Mouse (Mus musculus) Patski (cell line): ENCODE measurements around the gene P4ha1. TPM values are rescaled to one million over a fixed set of nuclear protein-coding genes. Genes with fewer than 3 reads are reported as not detected.
A peak's percentile ranks its signal among the peaks of the same experiment; 100 is the strongest.
"Not testable (repeated sequence)": the region's sequence is repeated elsewhere in the genome, so short reads cannot be mapped to it uniquely, and the experiment has no call there.

Source experiments
- ATAC-seq: fragments of 100-300 bp; one replicate; pipeline ENCODE4 v1.8.0; 2021
- CTCF ChIA-PET: fragments of 350-600 bp; sonication (Branson Sonifier 250); formaldehyde crosslinking; loops from one replicate; lab custom pipeline; 2022; ENCODE audit warnings: inconsistent platforms; lab: Charles Lee
- POLR2A ChIA-PET: fragments of 350-600 bp; sonication (Branson Sonifier 250); formaldehyde crosslinking; loops from one replicate; lab custom pipeline; 2022; ENCODE audit warnings: antibody characterized with exemption, inconsistent platforms; lab: Charles Lee
- DNase-seq: peaks from one replicate; pipeline ENCODE4 v3.0.0-alpha.2; 2011; ENCODE audit warnings: low read depth, low spot score
- H3K27me3 ChIP-seq: fragments of 371-371 bp; one replicate; pipeline ENCODE4 v1.5.1; 2021
- CTCF ChIP-seq: fragments of 100-300 bp; IDR thresholded peaks from one replicate; pipeline ENCODE4 v1.5.1; 2021
- in situ Hi-C: fragments of 300-500 bp; cut with MboI; formaldehyde crosslinking; loops from 3 replicates; pipeline ENCODE4 v1.11.1; 2018; ENCODE audit warnings: low pct_unique_long_range_greater_than_20kb, mixed read lengths
- polyA plus RNA-seq: library from polyadenylated mRNA; unstranded; gene quantifications from one replicate; pipeline ENCODE4 v1.2.3, GENCODE M21; 2021

P4ha1 gene
- polyA plus RNA-seq, 1 experiment from 2014 or later, result 174 TPM

DNA sequence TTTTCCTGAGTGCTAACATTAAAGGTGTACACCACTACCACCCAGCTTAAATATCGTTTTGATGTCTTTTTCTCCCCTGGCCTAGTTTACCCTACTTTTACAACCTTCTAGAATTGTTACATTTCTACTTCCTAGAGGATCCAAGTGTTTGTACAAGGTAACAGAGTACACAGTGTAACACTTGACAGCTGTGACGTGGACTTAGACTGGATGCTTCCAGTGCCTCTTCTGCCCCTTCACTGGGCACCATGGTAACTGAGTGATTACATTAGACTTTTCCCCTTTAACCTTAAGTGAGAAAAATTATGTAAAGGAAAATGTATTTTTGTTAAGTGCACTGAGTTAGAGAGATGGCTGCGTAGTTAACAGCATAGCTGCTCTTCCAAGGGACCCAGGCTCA, 41.5 kb downstream of the P4ha1 start:
- ChIA-PET POLR2A (interaction anchor here (0.6 kb wide), 1 partner anchor 1109 kb away, joined by 4 read pairs; the partner anchor contains the start of gene Gcc2), CTCF (no interaction called here)
- DNase-seq (no peak), ATAC-seq (no peak)
- H3K27me3 ChIP-seq, result no peaks in the 10 kb centered on the region
- in situ Hi-C loops, result no loop called here
- no peak for TF ChIP-seq CTCF

DNA sequence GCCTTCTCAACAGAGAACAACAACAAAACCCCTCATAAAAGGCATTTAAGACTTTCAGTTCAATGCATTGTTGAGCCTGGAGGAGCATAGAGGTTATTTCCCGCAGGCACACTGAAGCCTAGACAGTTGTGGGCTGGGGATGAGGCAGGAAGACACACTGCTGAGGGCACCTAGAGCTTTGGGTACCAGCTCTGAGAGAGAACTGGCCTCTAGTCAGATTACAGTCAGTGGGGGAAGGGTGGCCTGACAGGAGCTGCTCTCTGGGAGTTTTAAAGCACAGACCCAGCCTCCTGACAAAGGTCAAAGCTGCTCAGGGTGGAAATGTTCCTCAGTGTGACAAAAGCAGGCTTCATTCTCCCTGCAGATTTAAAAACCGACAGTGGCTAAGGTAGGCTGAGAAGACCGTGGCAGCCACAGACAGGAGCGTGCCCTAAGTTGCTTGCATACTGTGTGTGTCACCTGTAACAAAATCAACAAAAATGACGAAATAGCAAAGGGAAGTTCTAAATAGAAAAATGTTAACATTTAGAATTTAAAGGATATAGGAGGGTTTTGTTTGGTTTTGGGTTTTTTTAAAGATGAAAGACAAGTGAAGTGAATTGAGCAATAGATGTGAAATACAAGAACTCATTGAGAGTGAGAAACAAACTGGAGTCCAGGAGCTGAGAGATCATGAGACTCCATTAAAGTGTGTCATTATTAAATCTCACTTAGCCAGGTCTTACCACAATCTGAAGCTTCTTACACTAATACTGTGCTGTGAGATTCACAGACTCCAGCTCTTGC, 42.9 kb downstream of the P4ha1 start:
- TF ChIP-seq CTCF, result no peak
- in situ Hi-C loops, result no loop called here
- POLR2A ChIA-PET, result interaction anchor here (1.0 kb wide), 1 partner anchor 40 kb away, joined by 3 read pairs; no protein-coding TSS in a partner anchor
- DNase-seq (no peak), ATAC-seq (no peak)
- CTCF ChIA-PET, result no interaction called here
- no peaks in the 10 kb centered on the region for H3K27me3 ChIP-seq

DNA sequence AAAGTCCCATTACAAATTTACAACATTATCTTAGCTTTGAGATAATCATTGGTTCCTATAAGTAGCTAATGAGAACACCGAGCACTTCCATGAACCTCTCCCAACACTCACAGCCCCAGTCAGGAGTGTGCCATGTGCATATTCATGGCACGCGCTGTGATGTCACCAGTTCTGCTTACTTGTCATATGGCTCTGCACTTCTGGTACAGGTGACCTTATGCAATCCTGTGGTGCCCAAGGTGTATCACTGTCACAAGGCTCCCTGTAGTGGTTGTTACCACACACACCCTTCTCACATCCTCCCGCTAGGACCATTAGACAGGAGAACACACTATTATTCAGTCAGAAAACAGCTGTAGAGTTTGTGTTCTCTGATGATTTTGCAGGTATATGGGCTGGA, 43.6 kb downstream of the P4ha1 start:
- no peak for ATAC-seq
- no peak for TF ChIP-seq CTCF
- no peaks in the 10 kb centered on the region for H3K27me3 ChIP-seq
- ChIA-PET CTCF (interaction anchor here (1.0 kb wide), 1 partner anchor 10 kb away, joined by 3 read pairs; no protein-coding TSS in a partner anchor), POLR2A (interaction anchor here (1.0 kb wide), 1 partner anchor 41 kb away, joined by 3 read pairs; no protein-coding TSS in a partner anchor)
- no peak for DNase-seq
- in situ Hi-C loops, result no loop called here

DNA sequence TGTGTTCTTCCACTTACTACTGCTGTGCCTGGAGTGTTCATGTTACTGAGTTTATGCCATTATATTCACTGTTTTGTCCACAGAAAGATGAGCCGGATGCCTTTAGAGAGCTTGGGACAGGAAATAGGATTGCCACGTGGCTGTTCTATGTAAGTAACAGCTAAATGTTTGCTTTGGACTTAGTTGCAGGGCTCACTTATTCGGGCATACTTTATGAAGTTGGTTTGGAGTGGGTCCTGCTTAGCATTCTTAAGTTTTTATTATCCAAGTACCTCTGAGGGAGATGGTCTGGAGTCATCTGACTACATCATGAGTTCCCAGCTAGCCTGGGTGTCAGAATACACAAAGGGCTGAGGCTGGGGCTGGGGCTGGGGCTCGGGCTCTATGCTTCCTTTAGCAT, 44.1 kb downstream of the P4ha1 start:
- CTCF ChIA-PET, result interaction anchor here (1.0 to 1.1 kb wide), 2 partner anchors 9 to 12 kb away, joined by 3 to 4 read pairs; no protein-coding TSS in a partner anchor
- TF ChIP-seq CTCF, result no peak
- POLR2A ChIA-PET, result no interaction called here
- no peak for DNase-seq
- ATAC-seq, result no peak
- in situ Hi-C loops, result no loop called here
- H3K27me3 ChIP-seq, result no peaks in the 10 kb centered on the region

DNA sequence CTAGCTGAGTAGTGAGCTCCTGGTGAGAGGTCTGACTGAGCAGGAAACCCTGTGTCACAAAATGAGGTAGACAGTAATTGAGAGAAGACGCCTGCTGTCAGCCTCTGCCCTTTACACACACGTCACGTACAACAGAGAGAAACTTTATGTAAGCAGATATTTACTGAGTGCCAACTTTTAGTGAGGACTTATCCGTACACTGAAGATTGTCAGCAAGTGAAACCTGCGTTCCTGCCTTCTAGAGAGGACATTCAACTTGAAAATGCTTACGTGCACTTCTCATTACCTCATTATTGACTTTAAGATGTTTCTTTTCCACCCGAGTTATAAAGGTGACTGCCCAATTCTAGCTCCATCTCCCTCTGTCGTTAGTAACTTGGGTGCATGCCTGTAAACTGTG, 45.6 kb downstream of the P4ha1 start:
- ChIA-PET CTCF (interaction anchor here (1.5 kb wide), 1 partner anchor 19 kb away, joined by 3 read pairs; no protein-coding TSS in a partner anchor), POLR2A (interaction anchor here (0.9 kb wide), 1 partner anchor 11 kb away, joined by 3 read pairs; no protein-coding TSS in a partner anchor)
- in situ Hi-C loops, result no loop called here
- no peaks in the 10 kb centered on the region for H3K27me3 ChIP-seq
- DNase-seq (no peak), ATAC-seq (no peak)
- TF ChIP-seq CTCF, result no peak

DNA sequence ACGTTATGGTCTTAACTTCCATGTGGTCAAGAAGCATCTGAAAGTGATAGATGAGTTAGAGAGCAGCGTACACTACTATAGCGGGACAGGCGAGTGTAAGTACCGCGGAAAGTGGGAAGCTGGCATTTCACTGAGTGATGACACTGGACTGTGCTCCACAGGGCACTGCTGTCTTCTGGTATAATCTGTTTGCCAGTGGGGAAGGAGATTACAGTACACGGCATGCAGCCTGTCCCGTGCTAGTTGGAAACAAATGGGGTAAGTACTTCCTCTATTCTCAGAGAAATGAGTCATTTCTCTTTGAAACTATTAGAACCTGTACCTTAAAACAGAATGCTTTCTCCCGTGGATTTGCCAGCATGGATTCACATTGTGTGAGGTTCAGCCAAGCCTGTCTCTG, 46.3 kb downstream of the P4ha1 start:
- DNase-seq (no peak), ATAC-seq (no peak)
- no peak for TF ChIP-seq CTCF
- no peaks in the 10 kb centered on the region for H3K27me3 ChIP-seq
- in situ Hi-C loops, result no loop called here
- ChIA-PET CTCF (interaction anchor here (1.5 kb wide), 1 partner anchor 18 kb away, joined by 3 read pairs; no protein-coding TSS in a partner anchor), POLR2A (interaction anchor here (0.9 kb wide), 1 partner anchor 10 kb away, joined by 3 read pairs; no protein-coding TSS in a partner anchor)

DNA sequence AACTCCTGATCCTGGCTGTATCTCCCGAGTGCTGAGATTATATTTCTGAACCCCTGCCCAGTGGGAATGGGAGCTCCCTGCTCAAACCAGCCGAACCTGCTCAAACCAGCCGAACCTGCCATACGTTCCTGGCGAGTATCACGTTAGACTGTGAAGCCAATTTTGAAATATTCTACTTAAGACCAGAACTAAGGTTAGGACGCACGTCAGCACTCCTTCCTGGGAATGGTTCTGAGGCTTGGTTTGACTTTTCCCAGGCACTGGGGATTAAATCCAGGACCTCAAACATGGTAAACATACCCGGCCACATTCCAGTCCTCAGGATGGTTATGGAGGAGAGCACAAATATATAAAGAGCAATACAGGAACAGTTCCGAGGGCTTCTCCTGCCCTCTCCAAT, 54.8 kb downstream of the P4ha1 start:
- DNase-seq, result no peak

DNA sequence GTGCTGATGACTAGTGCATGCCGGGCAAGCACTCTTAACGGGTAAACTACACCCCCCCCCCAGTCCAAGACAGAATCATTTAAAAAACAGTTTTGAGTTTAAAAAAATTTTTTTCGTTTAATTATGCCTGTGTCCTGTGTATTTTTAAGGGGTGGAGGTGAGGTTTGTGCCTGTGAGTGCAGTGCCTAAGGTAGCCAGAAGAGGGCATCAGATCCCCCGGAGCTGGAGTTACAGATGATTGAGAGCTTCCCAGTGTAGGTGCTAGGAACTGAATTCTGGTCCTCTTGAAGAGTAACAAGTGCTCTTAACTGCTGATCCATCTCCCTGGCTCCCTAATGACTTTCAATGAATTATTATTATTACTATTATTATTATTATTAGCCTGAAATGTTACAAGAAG, 55.6 kb downstream of the P4ha1 start:
- CTCF ChIA-PET, result interaction anchor here (1.4 kb wide), 1 partner anchor 11 kb away, joined by 4 read pairs; no protein-coding TSS in a partner anchor
- POLR2A ChIA-PET, result interaction anchor here (0.7 to 1.6 kb wide), 2 partner anchors 10 to 176 kb away, joined by 3 to 5 read pairs; no protein-coding TSS in a partner anchor
- no peak for DNase-seq
- no peak for ATAC-seq
- H3K27me3 ChIP-seq, result no peaks in the 10 kb centered on the region
- TF ChIP-seq CTCF, result peak; percentile 51
- in situ Hi-C loops, result no loop called here

More for the DNA sequence above, 54.8 kb downstream of the P4ha1 start:
- in situ Hi-C loops, result no loop called here
- ChIA-PET POLR2A (interaction anchor here (0.7 kb wide), 1 partner anchor 177 kb away, joined by 5 read pairs; no protein-coding TSS in a partner anchor), CTCF (interaction anchor here (1.6 kb wide), 1 partner anchor 11 kb away, joined by 4 read pairs; no protein-coding TSS in a partner anchor)
- ATAC-seq, result no peak
- TF ChIP-seq CTCF, result no peak
- H3K27me3 ChIP-seq, result no peaks in the 10 kb centered on the region

DNA sequence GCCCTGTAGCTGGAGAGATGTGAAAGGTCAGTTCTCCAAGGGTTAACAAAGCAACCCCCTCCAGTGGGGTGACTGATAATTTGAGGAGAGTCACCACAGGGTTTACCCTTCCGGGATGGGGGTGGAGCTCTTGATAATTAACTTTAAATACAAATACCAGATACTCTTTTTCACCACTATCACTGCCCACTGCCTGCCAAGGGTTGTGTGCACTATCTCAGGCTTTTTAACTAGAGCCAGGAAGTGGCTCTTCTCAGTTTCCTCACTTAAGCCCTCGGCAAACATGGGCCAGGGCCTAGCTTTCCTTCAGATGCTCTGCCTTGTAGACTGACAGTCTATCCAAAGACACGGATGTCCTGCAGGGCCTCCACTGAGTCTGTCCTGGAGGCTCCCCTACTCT, 56.8 kb downstream of the P4ha1 start:
- no peak for TF ChIP-seq CTCF
- CTCF ChIA-PET, result interaction anchor here (1.4 to 1.5 kb wide), 2 partner anchors 10 to 12 kb away, joined by 3 to 4 read pairs; no protein-coding TSS in a partner anchor
- POLR2A ChIA-PET, result interaction anchor here (1.6 kb wide), 1 partner anchor 11 kb away, joined by 3 read pairs; no protein-coding TSS in a partner anchor
- no peak for DNase-seq
- in situ Hi-C loops, result no loop called here
- ATAC-seq, result no peak
- H3K27me3 ChIP-seq, result no peaks in the 10 kb centered on the region

DNA sequence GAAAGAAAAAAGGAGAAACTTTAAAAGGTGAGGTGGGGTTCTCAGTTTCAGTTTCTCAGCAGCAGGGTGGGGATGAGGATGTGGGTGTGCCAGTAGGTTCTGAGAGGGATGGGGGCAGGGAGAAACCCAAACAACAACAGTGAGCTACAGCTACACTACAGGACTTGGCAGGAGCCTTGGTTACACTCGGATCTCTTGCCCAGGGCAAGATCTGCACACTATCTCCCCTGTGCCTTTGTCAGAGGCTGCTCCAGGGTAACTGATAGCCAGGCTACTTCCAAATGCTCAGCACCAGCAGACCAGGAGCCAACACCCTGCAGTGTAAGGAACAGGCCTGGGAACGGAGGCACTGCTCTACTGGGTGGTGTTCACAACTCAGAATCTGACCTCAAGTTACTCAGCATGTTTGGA, 57.3 kb downstream of the P4ha1 start:
- CTCF ChIA-PET, result interaction anchor here (1.5 kb wide), 1 partner anchor 10 kb away, joined by 3 read pairs; no protein-coding TSS in a partner anchor
- ATAC-seq (no peak), DNase-seq (no peak)
- POLR2A ChIA-PET, result interaction anchor here (1.6 kb wide), 1 partner anchor 12 kb away, joined by 3 read pairs; no protein-coding TSS in a partner anchor
- no peak for TF ChIP-seq CTCF
- in situ Hi-C loops, result no loop called here
- H3K27me3 ChIP-seq, result no peaks in the 10 kb centered on the region

DNA sequence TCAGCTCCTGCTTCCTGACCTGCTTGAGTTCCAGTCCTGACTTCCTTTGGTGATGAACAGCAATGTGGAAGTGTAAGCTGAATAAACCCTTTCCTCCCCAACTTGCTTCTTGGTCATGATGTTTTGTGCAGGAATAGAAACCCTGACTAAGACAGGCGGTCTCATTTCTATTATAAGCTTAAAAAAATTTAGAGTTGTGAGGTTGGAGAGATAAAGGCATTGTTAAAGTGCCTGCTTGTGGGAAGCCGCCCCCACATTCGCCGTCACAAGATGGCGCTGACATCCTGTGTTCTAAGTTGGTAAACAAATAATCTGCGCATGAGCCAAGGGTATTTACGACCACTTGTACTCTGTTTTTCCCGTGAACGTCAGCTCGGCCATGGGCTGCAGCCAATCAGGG, 58.5 kb downstream of the P4ha1 start:
- POLR2A ChIA-PET, CTCF ChIA-PET, DNase-seq, ATAC-seq, in situ Hi-C loops, H3K27me3 ChIP-seq: not testable (repeated sequence)
